Mouse (Mus musculus) cerebellum, adult 9-10 months (tissue): ENCODE measurements at regions not wholly inside any gene's neighbourhood (a gene's known extent, or its start where the extent isn't known, plus 50 kb on each side); places are given as distances from the start of the nearest gene placed in this dataset.

Source experiments
- DNase-seq: peaks from one replicate; pipeline ENCODE4 v3.0.0; 2022

- DNase-seq = no peak
Measured at GRCm38 (mm10) chr5:113408588-113408987, 51.5 kb downstream of the Aym1 start.

DNA sequence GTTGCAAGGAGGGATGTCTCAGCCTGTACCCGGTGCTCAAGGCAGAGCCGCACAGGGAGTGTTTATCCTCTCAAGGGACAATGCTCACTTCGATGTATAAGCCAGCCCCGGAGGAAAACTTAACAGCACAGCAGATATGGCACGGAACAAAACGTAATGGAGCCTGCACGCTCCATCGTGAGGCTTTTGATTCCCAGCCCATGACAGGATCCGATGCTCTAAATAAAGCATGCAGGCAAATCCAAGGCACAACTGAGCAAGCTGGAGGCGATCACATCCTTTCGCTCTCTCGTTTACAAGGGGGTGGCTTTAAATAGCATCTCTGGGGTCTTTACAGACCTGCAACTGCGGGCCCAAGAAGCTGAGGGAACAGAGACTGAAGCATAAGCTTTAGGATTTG, 53.9 kb downstream of the Aym1 start:
- DNase-seq = no peak

DNA sequence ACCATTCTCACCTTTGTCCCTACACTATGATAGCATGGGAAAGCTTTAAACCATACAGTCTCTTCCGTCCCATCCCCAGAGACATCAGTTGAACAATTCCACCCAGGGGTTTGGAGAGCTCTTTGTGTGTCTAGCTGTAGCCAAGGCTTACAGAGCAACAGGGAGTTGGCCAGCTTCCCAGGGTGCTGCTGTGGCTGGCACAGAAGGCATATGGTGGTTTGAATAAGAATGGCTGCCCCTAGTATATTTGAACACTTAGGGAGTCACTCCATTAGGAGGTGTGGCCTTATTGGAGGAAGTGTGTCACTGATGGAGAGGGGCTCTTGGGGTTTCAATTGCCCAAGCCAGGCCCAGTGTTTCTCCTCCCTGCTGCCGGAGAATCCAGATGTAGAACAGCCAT, 57.5 kb downstream of the Aym1 start:
- DNase-seq = peak; percentile 41

DNA sequence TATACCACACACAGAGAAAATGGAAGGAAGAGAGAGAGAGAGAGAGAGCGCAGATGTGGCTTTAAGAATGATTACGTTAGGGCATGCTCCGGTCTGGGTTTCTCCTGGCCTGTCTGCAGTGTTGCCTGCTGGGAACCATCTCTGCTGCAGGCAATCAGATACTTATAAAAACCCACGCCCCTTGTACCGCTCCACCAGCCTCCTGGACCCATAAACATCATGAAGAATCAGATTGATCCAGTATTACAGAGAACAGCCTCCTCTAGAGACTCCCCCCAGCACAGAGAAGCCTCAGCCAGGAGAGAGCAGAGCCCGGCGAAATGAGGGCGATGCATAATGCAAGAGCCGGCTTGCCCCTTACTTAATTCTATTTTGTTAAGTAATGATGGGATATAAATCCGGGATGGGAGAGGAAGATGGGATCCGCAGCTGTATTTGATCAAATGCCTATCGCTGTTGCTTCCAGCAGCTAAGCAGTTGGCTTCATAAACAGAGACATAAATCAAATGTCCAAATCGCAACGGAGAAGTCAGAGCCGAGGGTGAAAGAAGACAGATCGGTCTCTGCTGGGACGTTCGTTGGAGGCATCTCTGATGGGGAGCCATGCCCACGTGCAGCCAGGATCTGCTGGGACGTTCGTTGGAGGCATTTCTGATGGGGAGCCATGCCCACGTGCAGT, 61.4 kb downstream of the Aym1 start:
- DNase-seq = no peak

GRCm38 (mm10) chr5:113420619-113421018, 63.5 kb downstream of the Aym1 start:
- no peak for DNase-seq

- DNase-seq = no peak
Measured at GRCm38 (mm10) chr5:113421993-113422725, 65.1 kb downstream of the Aym1 start.

DNA sequence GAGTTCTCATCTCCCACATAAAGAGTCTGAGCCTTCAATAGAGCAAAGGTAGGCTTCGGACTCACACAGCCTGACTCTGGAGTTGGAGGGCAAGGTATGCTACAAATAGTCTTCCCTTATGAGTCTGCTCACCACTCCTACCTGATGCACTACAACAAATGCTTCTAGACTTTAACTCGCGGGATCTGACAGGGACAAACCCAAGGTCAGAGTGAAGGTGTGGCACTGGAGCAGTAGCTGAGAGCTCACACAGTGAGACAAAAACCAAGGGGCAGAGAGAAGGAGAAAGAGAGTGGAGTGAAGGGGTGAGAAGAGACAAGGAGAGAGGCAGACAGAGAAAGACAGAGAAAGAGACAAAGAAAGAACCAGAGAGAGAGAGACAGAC, 65.6 kb downstream of the Aym1 start:
- no peak for DNase-seq

DNA sequence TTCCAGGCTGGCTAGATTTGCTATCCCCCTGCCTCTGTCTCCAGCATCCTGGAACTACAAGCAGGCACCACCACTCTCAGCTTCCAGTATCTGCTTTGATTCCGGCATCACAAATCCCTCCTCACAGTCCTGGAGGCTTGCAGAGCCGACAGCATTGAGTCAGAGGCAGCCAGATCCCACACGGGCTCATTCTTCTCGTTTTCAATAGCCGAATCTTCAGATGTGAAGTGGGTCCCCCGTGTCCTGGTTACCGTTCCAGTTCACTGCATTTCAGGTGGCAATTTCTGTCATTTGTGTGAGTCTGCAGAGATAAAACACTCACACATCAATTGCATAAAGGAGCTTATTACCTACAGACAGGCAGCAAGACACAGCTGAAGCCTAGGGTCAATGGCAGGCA, 62.4 kb upstream of the Wscd2 start:
- DNase-seq = no peak

GRCm38 (mm10) chr5:113431334-113431733, 58.8 kb upstream of the Wscd2 start:
- no peak for DNase-seq

DNA sequence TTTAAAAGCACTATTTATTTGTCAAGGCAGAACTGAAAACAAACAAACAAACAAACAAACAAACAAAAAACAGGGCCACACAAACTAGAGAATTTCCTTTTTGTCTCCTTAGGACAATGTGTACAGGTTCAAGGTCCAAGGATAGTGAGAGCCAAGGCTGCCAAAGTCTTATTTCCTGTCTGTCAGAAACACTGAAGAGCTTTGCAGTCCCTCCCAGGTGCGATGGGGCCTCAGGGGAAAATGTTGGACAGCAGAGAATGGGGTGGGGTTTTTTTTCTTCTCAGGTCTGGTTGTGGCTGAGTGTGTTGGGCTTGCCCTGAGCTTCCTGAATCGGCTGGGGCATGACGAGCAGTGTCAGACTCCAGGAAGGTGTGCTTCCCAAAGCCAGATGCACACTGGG, 53.1 kb upstream of the Wscd2 start:
- no peak for DNase-seq
